Mouse (Mus musculus) intestine, postnatal 0 days (tissue): Measurements from ENCODE around the gene Lifr. TPM values are rescaled to one million over a fixed set of nuclear protein-coding genes. Genes with fewer than 3 reads are reported as not detected.

Source experiments
- ATAC-seq: fragments of 200-750 bp; cut with Nextera tagmentation; 2 replicates; pipeline ENCODE4 v1.8.0; 2017; ENCODE audit warnings: mild to moderate bottlenecking, moderate TSS enrichment, moderate library complexity
- H3K27ac ChIP-seq: fragments of 300-500 bp; sonication (generic); 2 replicates; pipeline ENCODE4 v1.5.1; 2014; ENCODE audit warnings: mild to moderate bottlenecking, low read depth, low read length, moderate library complexity
- H3K27me3 ChIP-seq: fragments of 300-500 bp; sonication (generic); replicated peaks from 2 replicates; pipeline ENCODE4 v1.6.1; 2014; ENCODE audit warnings: low read length, mixed read lengths; ENCODE audit not compliant: control insufficient read depth, insufficient read depth
- H3K36me3 ChIP-seq: fragments of 300-500 bp; sonication (generic); 2 replicates; pipeline ENCODE4 v1.6.1; 2014; ENCODE audit warnings: mild to moderate bottlenecking, moderate library complexity; ENCODE audit not compliant: control insufficient read depth, insufficient read depth
- H3K4me1 ChIP-seq: fragments of 300-500 bp; sonication (generic); replicated peaks from 2 replicates; pipeline ENCODE4 v1.6.1; 2014; ENCODE audit warnings: antibody characterized with exemption, low read length, mixed read lengths; ENCODE audit not compliant: control insufficient read depth, insufficient read depth
- H3K4me2 ChIP-seq: fragments of 300-500 bp; sonication (generic); replicated peaks from 2 replicates; pipeline ENCODE4 v1.6.1; 2014; ENCODE audit warnings: low read depth, mild to moderate bottlenecking, moderate library complexity
- H3K4me3 ChIP-seq: fragments of 300-500 bp; sonication (generic); 2 replicates; pipeline ENCODE4 v1.5.1; 2014; ENCODE audit warnings: low read depth, low read length
- H3K9ac ChIP-seq: fragments of 300-500 bp; sonication (generic); 2 replicates; pipeline ENCODE4 v1.6.1; 2014; ENCODE audit warnings: mild to moderate bottlenecking, low read depth, low read length
- H3K9me3 ChIP-seq: fragments of 300-500 bp; sonication (generic); 2 replicates; pipeline ENCODE4 v1.6.1; 2016; ENCODE audit warnings: mixed run types; ENCODE audit not compliant: control insufficient read depth
- CTCF ChIP-seq: sonication (generic); IDR thresholded peaks from 2 replicates; pipeline ENCODE4 v1.5.1; 2016; ENCODE audit warnings: low read depth, mild to moderate bottlenecking, control low read depth, antibody characterized with exemption, moderate library complexity
- WGBS: fragments of 180-500 bp; shearing (Covaris S2); extraction: QIAGEN DNeasy Blood & Tissue Kit; methylation state at CpG from one replicate; pipeline ENCODE4 v1.1.7; 2014; 5-methylcytosine and 5-hydroxymethylcytosine counted together
- polyA plus RNA-seq: library from polyadenylated mRNA; unstranded; fragments of >200 nt; fragmentation: Nextera tagmentation; extraction: Ambion mirVana; gene quantifications from 2 replicates; pipeline ENCODE4 v1.2.1, GENCODE M21; 2015

The Lifr gene
- polyA plus RNA-seq, 1 experiment from 2014 or later: 6.3 TPM

GRCm38 (mm10) chr15:7116699-7117098 lies 26.3 kb downstream of the Lifr start:
- H3K9ac ChIP-seq: no peak overlapping the region
- H3K4me3 ChIP-seq: no peak overlapping the region
- 84% methylated on average over 3 of the region's 3 CpGs for WGBS
- no peaks in the 10 kb centered on the region for H3K4me1 ChIP-seq
- ATAC-seq: no peak
- H3K9me3 ChIP-seq: no peaks in the 10 kb centered on the region
- no peak overlapping the region for H3K4me2 ChIP-seq
- TF ChIP-seq CTCF: no peak
- H3K36me3 ChIP-seq: no peaks in the 10 kb centered on the region
- no peaks in the 10 kb centered on the region for H3K27me3 ChIP-seq
- no peak overlapping the region for H3K27ac ChIP-seq

- no peak for TF ChIP-seq CTCF
- Histone ChIP-seq H3K9ac (no peak overlapping the region), H3K36me3 (no peaks in the 10 kb centered on the region), H3K4me1 (no peaks in the 10 kb centered on the region), H3K9me3 (no peaks in the 10 kb centered on the region), H3K4me2 (no peak overlapping the region), H3K27me3 (no peaks in the 10 kb centered on the region), H3K4me3 (no peak overlapping the region), H3K27ac (no peak overlapping the region)
- 73% methylated on average over 6 of the region's 6 CpGs for WGBS
- no peak for ATAC-seq
Measured at GRCm38 (mm10) chr15:7117944-7118343, 27.5 kb downstream of the Lifr start.

DNA sequence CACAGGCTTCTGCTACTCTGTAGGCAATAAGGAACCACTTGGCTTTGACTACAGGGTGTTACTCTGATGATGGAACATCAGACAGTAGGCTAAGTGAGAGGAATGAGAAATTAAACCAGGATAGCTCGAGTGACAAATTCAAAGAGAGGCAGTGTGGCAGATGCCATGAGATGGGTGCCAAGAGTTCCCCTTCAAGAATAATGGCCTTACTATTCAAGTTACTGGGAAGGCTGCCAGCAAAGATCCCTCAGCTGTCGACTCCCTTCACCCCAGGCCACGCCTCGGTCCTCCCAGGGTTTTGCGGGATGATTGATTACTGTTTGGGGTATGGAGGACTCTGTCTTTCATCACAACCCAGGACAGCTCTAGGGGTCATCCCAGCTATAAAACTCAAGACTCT lies 28.4 kb downstream of the Lifr start:
- Histone ChIP-seq H3K9ac (no peak overlapping the region), H3K4me2 (no peak overlapping the region), H3K27ac (no peak overlapping the region), H3K4me1 (no peaks in the 10 kb centered on the region), H3K27me3 (no peaks in the 10 kb centered on the region), H3K4me3 (no peak overlapping the region), H3K9me3 (no peaks in the 10 kb centered on the region), H3K36me3 (no peaks in the 10 kb centered on the region)
- ATAC-seq: no peak
- WGBS: 27% methylated on average over 5 of the region's 5 CpGs
- TF ChIP-seq CTCF: no peak

DNA sequence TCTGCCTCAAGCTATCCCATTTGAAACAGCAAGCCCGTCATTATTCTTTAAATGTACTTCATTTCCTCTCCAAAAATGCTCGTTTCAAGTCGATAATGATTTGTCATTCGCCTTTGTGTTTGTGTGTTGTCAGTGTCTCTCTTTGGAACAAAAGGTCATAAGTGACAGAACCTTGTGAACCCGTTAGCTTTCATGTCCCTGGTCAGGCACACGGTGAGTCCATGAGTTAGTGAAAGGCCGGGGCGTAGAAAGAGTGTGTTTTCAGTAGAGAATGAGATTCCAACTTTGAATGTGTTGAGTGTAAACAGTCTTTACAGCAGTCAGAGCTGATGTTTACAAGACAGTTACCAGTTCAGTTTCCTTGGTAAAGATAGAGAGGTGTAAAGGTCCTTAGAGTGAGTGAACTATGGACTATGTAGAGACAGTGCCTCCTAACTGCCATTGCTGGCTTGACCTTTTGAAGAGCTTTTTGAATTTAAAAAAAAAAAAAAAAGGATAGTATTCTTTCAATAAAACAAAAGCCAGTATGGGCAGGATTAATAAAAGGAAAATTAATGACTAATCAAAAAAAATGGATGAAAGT lies 29.6 kb downstream of the Lifr start:
- no peak for TF ChIP-seq CTCF
- Histone ChIP-seq H3K36me3 (no peaks in the 10 kb centered on the region), H3K9ac (no peak overlapping the region), H3K27me3 (no peaks in the 10 kb centered on the region), H3K27ac (no peak overlapping the region), H3K9me3 (no peaks in the 10 kb centered on the region), H3K4me1 (no peaks in the 10 kb centered on the region), H3K4me3 (no peak overlapping the region), H3K4me2 (no peak overlapping the region)
- WGBS: 63% methylated on average over 8 of the region's 8 CpGs
- ATAC-seq: no peak

DNA sequence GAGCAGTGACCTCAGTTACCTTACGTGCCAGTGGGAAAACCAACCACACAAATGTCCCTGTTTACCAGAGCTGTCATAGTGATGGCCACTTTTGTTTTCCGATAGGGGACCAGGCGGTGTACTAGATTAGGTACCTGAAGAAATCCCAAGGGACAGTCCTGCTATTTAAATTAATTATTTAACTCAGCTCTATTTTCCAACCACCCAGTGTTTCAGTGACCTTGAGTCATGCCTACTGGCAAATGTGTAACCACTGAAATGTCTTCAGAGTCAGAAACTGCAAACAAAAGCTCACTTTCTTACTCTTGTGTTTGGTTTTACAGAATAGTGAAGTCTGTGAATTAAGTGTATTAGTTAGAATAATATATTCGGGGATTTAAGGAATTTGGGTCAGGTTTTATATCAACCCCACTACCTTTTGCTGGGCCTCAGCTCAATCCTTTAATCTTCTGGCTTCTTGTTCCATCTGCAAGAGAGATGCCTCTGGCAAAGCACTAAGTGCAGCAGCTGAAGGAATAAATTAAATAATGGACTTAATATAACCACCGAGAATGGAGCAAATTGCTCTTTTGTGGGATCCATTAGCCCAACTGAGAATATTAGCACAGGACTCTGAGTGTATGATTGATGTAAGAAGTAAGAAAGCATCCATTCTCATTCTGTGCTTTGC lies 33.5 kb downstream of the Lifr start:
- Histone ChIP-seq H3K4me3 (no peak overlapping the region), H3K9me3 (no peaks in the 10 kb centered on the region), H3K36me3 (no peaks in the 10 kb centered on the region), H3K9ac (no peak overlapping the region), H3K4me1 (no peaks in the 10 kb centered on the region), H3K4me2 (no peak overlapping the region), H3K27ac (no peak overlapping the region), H3K27me3 (peaks cover 6% of the 10 kb centered on the region; the same call in 1 of the 2 replicates)
- ATAC-seq: no peak
- no peak for TF ChIP-seq CTCF
- 68% methylated on average over 5 of the region's 5 CpGs for WGBS

- Histone ChIP-seq H3K9ac (no peak overlapping the region), H3K27me3 (peaks cover 23% of the 10 kb centered on the region), H3K9me3 (no peaks in the 10 kb centered on the region), H3K4me1 (peaks cover 3% of the 10 kb centered on the region; the same call in 1 of the 2 replicates), H3K36me3 (no peaks in the 10 kb centered on the region), H3K4me2 (no peak overlapping the region), H3K27ac (no peak overlapping the region), H3K4me3 (no peak overlapping the region)
- no peak for TF ChIP-seq CTCF
- 47% methylated on average over 1 of the region's 1 CpGs for WGBS
- no peak for ATAC-seq
Measured at GRCm38 (mm10) chr15:7126171-7126570, 35.8 kb downstream of the Lifr start.
